Mouse (Mus musculus): Measurements from ENCODE around the gene Exosc1.

Exosc1 gene

DNA sequence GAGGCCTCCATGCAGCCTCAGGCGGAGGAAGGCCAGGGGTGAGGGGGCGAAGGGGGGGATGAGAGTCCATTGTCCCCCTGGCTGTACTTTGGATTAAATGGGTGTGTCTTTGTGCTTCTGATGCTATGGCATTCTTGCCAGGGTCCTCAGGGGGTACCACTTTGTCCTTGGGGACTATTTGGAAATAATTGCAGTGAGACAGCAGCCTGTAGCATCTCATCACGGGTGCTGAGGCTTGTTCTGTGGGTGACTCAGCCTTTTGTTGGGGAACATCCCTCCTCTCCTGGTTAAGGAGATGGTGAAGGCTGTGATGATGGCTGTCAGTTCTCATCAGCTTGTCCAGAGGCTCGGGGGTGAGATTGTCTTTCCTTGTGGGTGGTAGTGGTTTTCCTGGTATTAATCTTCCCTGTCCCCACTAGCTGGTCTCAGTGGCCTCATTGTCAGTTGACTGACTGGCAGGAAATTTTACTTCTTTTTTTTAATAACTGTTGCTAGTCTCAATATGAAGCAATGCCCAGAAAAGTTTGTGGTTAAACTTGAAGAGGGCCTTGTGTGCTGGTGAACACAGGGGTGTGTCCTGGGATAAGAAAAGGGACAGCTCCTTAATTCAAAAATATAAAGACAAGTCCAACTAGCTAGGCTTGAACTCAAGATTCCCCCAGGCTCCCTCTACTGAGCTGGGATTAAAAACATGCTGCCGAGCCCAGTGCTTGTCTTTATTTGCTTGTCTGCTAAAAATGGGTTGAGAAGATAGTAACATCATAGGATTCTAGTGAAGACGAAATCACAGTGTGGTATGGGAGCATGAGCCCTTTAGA, 19.2 kb downstream of the Exosc1 start:
- no peak for DNase-seq

DNA sequence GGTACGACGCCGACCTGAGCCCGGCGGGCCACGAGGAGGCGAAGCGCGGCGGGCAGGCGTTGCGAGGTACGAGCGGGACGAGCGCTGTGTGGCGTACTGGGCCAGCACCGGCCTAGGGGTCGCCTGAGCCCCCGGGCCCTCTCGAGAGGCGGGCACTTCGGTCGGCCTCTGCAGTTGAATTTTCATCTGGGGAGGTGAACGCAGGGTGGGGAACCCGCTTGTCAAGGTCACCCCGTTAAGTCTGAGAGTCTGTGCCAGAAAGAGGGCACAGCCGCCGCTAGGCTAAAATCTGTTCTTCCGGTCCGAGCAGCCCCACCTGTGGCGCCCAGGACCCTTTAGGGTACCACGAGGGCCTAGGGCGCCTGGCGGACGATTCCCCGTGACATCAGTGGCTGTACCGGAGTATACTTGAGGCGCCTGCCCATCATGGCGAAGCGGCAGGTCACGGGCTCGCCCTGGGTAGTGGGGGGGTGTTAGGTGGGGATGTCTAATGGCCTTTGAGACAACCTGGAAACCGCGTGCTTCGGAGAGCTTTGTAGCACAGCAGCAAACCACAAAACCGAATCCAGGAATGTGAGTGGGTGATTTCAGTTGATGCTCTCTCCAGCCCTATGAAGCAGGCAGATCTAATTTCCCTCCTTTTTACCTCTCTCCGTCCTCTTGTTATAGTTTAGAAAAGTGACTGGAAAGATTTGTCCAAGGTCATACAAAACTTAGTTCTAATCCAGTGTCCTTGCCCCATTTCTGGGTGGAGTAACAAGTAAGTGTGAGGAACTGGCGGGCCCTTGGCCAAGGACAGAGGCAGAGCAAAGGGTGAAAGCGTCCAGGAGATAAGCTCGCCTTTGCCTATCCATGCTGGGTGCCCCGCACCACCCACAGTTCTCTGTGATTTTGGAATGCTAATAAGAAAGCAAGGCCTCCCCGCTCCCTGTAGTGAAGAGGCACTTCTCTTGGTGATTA, 20.8 kb downstream of the Exosc1 start:
- DNase-seq = peak; percentile 34 to 44

DNA sequence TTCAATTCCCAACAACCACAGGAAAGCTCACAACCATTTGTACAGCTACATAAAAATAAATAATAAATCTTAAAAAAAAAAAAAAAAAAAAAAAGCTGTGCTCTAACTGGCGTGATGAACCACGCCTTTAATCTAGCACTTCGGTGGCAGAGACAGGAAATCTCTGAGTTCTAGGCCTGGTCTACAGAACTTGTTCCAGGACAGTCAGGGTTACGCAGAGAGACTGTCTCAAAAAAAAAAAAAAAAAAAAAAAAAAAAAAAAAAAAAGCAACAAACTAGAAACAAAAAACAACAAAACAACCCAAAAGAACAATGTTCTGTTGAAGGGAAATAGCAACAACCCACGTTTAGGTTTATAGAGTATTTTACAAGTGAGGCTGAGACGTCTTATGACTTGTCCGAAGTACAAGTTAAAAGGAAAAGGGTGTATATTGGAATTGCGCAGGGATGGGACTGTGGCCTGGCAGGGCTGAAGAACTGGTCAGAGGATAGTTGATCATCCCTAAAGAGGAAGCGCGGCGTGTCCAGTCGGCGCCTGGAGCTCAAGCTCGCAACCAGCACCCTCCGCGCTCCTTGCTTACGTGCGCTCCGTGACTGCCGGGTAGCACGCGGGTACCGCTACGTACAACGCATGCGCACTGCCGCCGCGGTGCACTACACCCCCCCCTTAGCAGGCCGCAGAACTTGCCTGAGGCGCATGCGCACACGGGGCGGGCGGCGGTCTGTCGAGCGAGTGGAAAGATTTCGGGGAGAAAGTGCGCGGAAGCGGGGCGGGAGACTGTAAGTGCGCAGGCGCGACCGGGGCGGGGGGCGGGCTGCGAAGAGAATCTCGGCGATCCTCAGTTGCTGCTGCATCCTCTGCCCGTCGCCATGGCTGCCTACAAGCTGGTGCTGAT, 21.8 kb downstream of the Exosc1 start, which contains the start of gene Pgam1:
Gene Pgam1, plus strand, starts transcription at position 746 of the 896 bp plus-strand sequence.
- DNase-seq = peak; percentile 97 to 98

DNA sequence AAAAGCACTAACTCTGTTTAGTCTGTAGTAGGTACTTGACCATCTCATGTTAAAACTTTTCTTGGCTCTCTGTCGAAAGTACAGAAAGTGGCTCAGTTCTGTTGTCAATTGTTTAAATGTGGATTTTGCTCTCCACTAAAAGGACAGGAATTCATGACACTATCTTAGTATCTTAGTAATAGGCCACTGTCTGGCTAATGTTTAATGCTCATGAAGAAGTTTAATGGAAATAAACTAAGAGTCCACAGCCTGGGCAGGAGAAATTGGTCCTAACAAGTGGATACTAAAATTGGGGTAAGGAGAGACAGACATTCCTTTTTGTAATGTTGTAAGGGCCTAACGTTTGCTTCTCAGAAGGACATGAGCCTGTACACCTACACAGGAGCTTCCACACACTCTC, 22.8 kb downstream of the Exosc1 start:
- DNase-seq = no peak

DNA sequence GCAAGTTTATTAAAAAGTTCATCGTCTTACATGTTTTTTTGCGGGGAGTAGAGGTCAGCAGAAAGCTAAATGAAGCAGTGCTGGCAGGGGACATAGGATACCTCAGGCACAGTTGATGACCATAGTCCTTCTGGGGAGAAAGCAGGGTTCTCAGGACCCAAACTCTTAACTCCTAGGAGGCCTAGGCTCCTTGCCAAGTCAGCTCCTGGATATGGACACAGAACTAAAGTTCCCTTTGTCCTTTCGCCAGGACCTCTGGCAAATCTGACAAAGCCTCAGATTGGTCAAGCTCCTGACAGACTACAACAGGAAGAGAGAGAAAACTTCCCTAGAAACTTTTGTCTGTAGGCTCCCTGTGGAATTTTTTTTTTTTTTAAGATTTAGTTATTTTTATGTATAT, 24.5 kb downstream of the Exosc1 start:
- no peak for DNase-seq

DNA sequence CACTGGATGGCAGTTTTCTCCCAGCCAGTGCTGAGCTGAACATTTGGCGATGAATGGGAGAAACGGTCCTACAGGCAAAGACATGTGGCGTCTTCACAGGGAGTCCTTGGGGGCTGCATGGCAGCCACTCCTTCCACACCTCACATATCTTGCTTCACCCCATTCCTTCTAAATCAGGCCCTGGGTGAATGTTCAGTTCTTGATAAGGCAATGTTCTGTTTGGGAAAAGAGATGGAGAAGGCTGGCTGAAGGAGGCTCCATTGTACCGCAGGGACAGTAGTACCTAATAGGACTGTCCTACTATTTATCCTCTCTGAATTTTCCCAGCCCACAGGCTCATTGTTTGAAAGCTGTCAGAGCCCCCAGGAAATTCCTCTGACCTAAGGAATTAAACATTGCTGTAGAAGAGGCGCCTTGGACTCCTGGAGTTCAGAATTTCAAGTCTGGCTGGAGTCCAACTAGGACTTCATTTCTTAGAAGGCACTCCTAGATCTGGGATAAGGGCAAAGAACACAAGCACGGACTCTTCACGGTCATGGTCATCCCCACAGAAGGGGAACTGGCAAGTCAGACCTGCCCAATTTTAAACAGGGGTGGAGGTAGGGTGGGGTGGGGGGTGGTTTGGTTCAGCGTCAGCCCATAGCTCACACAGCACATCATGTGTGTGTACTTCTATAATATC, 26.0 kb downstream of the Exosc1 start:
- no peak for DNase-seq

DNA sequence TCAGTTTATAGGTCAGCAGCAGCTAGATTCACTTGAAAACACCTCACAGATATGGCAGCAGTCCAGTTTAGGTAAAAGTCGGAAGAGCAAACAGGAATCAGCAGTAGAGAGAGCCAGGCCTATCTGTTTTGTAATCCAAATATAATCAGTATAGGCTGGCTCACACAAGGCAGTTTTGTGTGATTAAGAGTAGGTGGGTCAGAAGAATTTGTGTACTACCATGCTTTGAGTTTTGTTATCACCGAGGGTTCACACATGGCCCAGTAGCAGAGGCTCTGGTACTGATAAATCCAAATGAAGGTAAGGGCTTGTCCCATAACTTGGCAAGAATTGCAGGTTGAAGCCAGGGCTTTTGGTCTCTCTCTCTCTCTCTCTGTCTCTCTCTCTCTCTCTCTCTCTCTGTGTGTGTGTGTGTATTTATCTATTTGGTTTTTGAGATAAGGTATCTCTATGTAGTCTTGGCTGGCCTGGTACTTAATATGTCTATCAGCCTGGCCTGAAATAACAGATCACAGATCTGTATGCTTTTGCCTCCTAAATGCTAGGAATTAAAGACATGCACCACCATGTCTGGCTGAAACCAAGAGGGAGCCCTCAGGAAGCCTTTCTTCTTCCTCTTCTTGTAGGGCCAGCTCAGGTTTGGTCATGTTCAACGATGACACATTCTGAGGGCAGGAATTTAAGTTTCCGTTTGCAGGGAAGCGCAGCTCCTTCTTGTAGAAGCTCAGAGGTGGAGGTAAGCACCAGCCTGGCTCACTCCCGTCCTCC, 26.7 kb downstream of the Exosc1 start:
- no peak for DNase-seq

DNA sequence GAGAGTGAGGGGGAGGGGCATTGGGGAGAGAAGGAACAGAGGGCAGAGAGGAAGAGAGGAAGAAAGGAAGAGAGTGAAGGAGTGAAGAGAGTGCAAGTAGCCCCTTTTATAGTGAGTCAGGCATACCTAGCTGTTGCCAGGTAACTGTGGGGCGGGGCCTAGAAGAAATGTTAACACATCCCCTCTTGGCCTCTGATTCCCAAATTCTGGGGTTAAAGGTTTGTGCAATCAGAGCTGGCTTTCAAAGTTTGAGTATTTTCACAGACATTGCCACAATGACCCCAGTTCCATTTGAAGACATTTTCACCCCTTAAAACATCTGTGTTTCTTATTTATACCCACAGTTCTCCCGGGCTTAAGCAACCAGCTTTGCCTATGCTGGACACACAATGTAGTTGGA, 28.0 kb downstream of the Exosc1 start:
- DNase-seq = no peak

DNA sequence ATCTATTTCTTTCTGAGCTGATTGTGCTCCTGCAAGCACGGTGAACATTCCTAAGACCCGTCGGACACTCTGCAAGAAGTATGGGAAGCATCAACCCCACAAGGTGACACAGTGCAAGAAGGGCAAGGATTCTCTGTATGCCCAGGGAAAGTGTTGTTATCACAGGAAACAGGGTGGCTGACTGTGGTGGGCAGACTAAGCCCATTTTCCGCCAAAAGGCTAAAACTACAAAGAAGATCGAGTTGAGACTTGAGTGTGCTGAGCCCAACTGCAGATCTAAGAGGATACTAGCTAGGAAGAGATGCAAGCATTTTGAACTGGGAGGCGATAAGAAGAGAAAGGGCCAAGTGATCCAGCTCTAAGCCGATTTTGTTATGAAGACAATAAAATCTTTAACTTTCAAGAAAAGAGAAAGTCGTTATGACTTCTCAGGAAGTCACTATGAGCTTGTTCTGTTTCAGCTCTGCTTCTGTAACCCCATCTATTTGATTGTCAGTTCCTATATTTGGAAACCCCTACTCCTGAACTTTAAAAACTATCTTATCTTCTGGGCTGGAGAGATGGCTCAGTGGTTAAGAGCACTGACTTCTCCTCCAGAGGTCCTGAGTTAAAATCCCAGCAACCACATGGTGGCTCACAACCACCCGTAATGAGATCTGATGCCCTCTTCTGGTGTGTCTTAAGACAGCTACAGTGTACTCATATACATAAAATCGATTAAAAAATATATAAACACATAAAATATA, 30.2 kb downstream of the Exosc1 start:
- no peak for DNase-seq

DNA sequence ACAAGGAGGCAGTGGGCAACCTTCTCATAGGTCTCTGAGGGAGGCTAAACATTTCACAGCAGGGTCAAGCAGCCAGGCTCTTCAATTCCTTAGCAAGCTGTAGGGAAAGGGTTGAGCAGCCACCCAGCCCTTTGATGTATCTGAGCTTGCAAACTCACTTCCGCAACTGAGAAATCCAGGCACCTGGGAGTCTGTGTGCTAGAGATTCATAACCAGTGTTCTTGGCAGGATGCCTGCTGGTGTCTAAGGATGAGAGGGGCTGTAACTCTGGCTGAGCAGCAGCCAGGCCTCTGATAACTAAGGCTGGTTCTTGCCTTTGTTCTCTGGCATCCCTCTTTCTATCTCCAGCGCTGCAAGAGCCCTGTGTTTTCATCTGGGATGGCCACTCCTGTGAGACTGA, 31.5 kb downstream of the Exosc1 start:
- no peak for DNase-seq

DNA sequence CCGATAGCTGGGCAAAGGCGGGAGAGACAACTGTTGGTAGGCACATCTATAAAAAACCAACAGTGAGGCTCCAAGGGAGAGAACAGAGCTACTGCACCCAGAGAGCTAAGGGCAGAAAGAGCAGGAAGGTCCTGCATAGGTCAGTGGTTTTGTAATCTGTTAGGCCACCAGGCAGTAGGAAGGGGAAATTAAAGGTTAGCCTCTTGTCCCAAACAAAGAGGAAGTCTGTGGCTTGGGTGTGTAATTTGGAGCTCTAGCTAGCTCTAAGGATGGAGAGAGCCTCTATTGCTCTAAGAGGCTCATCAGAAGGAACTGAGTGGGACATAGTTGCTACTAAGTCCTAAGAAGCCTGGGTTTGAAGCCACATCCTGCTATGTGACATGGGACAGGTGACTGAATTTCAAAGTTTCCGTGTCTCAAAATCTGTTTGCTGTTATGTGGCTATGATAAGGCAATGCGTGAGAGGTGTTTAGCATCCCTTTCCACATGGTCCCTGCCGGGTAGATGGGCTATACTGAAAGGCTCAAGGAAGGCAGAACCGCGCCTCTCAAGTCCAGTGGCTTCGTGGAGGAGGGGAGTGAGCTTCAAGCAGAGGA, 32.6 kb downstream of the Exosc1 start:
- DNase-seq = peak in 1 of 2 experiments; percentile 17

DNA sequence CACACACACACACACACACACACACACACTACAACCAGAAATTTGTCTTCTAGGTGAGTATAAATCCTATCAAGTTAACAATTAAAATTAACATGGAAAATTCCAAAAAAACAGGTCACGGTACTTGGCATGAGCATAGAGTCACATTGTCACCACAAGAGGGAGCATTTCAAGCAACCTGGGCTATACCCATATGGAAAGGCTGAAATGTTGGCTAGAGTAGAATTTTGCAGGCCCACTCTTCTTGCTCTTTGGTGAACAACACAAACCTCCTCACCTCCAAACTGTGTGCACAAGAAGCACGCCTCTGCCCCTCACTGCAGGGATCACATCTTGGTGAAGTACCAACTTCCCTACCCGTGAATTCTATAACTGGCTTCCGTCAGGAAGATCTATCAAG, 34.4 kb downstream of the Exosc1 start:
- DNase-seq = peak in 1 of 2 experiments; percentile 47

DNA sequence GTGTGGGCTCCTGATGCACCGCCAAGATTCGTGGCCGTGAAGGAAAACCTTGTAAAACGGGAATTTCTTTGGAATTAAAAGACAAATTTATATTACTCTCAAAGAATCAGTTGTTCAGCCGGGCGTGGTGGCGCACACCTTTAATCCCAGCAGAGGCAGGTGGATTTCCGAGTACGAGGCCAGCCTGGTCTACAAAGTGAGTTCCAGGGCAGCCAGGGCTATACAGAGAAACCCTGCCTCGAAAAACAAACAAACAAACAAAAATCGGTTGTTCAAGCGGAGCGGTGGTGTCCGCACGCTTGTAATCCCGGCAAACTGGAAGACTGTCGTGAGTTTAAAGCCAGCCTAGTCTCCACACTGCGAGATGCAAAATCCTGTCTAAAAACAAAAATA, 36.9 kb downstream of the Exosc1 start:
- no peak for DNase-seq

DNA sequence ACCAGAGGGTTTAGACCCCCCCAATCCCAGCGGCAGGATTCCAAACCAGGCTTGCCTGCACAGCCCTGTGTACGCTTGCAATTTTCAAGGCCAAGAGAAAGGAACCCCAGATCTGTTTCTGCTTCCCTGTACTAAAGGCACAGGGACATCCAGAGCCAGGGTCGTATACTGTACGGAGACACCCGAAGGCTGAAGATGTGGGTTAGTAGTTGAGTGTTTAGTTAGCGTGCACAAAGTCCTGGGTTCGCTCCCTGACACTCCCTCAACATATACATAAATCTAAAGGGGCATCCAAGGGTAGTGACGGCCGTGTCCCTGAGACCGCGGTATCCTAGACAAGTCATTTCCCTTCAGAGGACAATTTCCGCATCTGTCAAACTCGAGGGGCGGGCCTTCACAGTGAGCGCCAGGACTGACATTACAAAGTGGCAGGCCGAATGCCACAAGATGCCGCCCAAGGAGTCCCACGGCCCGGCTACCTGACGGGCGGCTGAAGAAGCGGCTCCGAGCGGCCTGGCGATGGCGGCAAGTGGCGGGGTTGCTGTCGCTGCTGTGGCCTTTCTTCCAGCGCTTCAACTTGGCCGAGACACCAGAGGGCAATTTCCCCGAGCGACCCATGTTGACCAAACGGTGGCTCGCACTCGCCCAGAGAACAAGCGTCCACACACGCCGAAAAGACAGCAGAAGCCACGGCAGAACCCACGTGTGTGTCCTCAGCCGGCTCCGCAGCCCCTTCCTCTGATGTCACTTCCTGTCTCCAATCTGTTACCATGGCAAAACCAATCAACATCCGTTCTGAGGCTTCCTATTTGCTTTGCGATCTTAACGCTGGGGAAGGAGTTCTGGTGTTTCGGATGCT, 37.5 kb downstream of the Exosc1 start, which contains the start of gene Rrp12:
Gene Rrp12, minus strand, starts transcription at position 714 of the 859 bp plus-strand sequence.
- peak; percentile 79 to 86 for DNase-seq

DNA sequence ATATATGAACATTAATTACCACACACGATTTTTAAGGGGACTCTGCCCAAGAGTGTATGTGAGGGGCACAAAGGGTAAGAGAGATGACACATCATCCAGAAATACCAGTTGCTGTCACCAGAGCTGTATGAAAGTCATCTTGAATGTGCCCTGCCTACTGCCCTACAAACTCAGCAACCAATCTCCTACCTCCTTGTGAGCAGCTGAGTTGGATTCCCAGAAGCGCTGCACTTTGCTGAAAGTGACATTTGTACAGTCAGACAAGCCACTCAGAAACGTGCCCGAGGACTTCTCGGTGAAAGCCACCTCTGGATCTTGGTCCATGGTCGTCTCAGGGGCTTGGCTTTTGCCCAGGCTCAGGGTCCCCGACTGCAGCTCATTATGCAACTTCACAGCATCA, 38.3 kb downstream of the Exosc1 start:
- DNase-seq = no peak

DNA sequence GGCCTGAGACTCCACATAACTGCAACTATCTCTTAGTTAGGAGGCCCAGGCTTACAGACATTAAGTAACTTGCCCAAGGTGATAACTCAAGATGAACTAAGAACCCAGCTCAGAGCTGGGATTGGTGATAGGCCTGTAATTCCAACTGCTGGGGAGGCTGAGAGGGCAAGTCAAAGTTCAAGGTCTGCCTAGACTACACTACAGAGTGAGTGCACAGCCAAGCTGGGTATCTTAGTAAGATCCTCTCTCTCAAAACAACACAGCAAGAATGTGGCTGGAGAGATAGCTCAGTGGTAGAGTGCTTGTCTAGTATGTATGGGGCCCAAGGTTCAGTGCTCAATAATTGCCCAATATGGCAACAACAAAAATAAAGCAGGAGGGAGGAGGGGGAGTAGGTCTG, 45.0 kb downstream of the Exosc1 start:
- DNase-seq = no peak

DNA sequence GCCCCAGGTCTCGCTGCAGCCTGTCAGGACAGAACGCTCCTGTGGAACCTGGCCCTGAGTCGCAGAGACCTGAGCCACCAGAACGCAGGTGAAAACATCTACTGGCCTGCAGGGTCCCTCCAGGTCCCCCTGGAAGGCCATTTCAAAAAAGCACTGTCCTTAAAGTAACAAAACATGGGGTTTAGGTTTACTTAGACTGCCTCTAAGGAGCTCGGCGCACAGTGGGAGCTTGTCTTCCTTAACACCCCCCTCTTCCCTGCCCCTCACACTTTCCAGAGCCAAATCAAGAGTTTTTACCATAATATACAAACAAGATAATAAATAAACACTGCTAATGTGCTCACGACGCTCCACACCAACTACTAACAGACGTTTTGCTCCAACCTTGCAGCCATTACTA, 49.3 kb downstream of the Exosc1 start:
- no peak for DNase-seq

DNA sequence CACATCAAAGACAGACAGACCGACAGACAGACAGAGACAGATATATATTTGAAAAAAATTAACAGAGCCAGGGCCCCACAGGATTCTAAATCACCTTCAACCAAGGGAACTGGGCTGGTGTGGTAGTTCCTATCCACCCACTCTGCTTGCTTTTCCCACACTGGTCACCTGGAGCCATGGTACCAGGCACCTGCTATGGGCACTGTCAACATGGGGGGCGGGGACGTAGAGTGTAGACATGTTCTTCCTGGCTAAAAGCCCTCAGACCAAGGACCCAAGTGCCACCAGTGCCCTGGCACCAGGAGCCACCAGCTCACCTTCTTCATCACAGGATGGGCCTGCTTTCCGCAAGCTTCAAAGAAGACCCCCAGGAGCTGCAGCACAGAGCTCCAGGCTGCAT, 51.4 kb downstream of the Exosc1 start:
- no peak for DNase-seq

DNA sequence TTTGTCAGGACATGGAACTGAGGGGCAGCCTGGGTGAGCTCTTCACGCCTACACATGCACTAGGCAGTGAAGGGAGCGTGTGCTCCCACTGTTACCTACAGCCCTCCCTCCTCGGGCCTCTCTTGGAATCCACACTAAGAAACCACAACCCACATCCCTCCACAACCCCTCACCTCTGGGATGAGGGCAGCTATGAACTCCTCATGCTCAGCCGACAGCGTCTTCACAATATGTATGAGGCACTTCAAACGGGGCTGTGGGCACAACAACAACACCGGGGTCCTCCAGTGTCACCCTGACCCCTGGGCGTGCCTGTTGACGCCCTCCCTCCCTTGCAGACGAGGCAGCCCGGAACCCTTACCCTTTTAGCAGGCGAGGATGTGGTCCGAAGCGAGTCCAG, 58.9 kb downstream of the Exosc1 start:
- no peak for DNase-seq

Data from lung, postnatal 4 days (tissue).